Mouse (Mus musculus) thymus, postnatal 4 days (tissue): ENCODE results near the gene Wdr66.

Experiments
- DNase-seq: peaks from one replicate; pipeline ENCODE4 v3.0.0; 2021

The Wdr66 gene

DNA sequence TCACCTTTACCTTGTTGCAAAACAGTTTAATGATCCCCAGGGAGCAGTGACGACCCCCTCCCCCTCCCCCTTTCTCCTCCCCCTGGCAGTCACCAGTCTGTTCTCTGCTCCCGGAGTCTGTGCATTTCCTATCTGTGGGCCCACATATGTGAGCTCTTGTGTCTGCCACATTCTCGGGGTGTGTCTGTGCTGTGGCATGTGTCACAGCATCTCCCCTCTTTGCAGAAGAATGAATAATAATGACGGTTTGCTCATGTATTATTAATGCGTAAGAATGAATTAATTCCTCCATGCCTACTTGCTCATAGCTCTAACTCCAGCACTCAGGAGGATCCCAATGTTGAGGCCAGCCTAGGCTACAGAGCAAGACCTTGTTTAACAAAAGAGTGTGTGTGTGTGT, 21.0 kb downstream of the Wdr66 start:
- DNase-seq, result no peak

DNA sequence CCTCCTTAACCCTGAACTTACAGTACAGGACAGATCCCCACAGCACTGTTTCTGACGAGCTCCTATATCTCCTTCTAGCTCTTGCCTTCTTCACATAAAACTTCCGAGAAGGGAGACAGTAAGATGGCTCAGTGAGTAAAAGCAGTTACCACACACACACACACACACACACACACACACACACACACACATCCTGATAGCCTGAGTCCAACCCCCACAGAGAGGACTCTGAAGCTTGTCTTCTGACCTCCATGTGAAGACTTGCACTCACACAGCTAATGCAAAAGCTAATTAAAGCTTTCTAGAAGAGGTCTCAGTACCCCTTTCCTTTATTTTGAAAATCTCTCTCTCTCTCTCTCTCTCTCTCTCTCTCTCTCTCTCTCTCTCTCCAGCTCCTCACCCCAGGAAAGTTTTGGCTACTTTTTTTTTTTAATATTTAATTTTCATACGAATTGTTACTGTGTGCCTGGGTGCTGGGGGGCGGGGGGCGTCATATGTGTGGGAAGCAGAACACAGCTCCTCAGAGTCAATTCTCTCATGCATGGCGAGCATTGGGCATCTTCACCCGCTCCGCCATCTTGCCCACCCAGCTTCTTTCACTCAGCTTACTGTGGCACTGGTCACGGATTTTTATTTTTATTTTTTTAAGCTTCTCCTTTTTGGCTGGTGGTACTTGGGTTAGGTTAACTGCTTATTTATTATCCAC, 24.9 kb downstream of the Wdr66 start:
- DNase-seq, result no peak

DNA sequence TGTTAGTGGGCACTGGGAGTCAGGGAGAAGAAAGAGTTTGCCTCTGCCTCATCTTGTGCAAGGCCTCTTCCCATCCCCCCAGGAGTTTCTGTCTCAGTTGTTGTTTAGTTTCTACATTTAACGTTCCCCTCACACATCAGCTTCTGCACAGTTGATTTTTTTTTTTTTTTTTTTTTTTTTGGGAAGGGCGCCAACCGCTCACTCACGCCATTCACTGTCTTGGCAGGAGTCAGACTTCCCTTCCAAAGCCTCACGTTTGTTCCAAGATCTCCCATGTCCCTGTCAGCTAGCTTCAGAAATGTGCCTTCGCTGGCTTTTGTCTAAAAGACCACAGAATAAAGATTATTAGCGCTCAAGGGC, 25.4 kb downstream of the Wdr66 start:
- DNase-seq, result no peak

DNA sequence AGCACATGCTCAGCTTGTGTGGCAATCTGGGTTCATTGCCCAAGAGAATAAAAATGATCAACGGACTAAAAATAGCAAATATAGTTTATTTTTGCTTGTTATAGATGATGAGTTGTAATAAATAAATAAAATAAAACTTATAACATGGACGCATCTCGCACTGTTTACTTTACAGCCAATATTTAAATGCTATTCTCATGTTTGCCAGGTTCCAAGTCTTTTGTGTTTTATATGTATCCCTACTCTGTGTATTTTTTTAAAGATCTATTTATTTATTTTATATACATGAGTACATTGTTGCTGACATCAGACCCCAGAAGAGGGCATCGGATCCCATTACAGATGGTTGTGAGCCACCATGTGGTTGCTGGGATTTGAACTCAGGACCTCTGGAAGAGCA, 25.8 kb downstream of the Wdr66 start:
- no peak for DNase-seq

DNA sequence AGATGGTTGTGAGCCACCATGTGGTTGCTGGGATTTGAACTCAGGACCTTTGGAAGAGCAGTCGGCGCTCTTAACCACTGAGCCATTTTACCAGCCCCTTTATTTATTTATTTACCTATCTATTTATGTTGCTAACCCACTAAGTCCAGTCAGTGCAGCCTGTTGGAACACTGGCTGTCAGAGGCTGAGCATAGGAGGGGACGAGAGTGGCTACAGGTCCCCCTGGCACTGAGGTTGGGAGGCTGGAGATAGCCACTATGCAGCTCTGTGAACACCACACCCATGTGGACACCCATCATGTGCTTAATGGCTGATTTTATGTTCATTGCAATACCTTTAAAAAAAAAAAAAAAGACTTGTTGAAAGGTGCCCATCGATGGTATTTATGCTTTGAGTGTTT, 27.3 kb downstream of the Wdr66 start:
- no peak for DNase-seq

DNA sequence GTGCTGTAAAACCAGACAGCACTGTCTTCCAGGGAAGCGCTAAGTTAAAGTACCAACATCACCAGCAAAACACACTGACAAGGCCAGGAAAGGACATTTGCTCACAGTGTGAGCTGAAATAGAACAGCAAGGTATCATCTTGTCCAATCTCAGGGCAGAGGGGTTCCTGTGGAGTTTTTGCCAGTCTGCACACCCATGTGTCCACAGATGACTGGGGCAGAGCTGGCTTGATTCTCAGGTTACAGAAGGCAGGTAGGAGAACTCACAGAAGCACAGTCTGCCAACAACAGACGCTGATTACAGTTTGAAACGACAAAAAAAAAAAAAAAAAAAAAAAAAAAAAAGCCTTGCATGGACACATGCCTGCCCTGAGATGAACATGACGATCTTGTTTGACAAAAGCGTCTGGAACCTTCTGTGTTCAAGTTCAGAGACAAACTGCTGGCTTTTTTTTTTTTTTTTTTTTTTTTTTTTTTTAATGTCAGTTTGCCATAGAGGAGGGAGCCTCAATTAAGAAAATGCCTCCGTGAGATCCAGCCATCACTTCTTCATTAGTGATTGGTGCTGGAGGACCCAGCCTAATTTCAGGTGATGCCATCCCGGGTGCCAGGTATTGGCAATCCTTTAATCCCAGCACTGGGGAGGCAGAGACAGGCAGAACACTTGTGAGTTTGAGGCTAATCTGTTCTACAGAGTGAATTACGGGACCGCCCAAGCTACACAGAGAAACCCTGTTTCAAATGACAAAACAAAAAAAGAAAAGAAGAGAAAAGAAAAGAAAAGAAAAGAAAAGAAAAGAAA, 29.6 kb downstream of the Wdr66 start:
- DNase-seq, result no peak

DNA sequence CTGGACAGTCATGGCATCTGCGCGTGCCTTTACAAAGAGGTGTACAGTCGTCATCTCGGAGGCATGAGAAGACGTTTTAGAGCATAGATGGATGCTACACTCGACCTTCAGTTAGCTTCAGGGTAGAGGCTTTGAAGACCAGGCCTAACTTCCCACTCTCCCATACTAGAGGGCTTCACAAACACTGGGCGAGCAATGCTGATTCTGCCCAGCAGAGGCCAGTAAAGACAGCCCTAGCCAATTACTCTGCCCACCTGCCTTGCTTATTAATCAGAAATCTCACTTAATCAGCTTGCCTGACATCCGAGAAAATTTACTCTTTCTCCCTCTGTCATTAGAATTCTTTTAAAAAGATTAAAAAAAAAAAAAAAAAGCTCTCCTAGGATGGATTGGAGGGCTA, 33.3 kb downstream of the Wdr66 start:
- DNase-seq, result peak; percentile 62

DNA sequence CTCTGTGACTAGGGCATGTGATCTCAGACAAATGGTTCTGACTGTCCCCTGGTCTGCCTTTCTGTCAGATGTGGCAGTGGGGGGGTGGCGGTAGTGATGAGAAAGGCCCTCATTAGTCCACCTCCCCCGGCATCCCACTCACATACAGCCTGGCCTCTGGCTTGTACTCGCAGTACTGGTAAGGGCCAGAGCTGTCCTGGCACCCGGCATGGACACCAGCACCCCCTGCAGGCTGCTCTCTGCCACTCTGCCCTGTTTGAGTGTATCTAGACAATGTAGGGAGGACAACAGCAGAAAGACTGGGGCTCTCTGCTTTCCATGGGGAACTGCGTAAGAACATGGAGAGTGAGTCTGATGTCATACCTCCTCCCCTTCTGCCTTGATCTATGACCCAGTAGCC, 36.2 kb downstream of the Wdr66 start:
- DNase-seq, result peak; percentile 68

DNA sequence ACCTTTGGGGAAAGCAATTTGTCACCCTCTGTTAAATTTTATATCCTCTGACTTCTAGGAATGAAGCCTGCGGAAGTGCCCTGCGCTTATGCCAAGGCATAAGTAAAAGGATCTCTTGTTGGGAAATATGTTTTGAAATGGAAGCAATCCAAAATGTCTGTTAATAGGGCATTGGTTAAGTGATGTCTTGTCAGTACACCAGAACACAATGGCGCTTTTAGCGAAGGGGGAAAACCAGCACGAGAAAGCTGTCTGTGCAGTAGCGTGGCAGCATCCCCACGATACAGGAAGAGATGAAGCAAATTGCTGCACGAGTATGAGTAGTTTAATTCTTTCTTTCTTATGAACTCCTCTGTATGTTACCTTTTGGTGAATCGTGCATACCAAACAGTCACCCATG, 42.8 kb downstream of the Wdr66 start:
- no peak for DNase-seq

DNA sequence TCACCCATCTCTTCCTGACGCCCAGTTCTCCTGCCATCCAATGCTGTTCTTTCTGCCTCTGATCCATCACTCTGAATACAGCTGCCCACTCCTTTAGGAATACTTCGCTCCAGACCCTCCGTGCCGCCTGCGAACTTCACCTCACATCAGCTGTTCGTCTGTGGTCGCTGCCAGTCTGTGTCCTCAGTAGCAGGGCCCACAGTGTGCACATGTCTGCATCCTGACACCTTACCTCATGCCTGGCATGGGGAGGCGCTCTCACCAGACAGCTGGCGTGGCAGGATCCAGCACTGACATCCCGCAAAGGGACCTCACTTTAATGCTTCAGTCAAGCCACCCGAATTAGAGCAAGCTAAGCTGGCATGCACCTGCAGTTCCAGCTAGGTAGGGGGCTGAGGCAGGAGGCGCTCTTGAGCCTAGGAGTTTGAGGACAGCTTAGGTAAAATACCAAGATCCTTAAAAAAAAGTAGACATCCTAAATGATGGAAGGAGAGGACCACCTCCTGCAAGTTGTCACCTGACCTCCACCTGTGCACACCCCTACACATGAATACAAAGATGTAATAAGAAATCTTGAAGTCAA, 44.4 kb downstream of the Wdr66 start:
- DNase-seq, result peak; percentile 81

DNA sequence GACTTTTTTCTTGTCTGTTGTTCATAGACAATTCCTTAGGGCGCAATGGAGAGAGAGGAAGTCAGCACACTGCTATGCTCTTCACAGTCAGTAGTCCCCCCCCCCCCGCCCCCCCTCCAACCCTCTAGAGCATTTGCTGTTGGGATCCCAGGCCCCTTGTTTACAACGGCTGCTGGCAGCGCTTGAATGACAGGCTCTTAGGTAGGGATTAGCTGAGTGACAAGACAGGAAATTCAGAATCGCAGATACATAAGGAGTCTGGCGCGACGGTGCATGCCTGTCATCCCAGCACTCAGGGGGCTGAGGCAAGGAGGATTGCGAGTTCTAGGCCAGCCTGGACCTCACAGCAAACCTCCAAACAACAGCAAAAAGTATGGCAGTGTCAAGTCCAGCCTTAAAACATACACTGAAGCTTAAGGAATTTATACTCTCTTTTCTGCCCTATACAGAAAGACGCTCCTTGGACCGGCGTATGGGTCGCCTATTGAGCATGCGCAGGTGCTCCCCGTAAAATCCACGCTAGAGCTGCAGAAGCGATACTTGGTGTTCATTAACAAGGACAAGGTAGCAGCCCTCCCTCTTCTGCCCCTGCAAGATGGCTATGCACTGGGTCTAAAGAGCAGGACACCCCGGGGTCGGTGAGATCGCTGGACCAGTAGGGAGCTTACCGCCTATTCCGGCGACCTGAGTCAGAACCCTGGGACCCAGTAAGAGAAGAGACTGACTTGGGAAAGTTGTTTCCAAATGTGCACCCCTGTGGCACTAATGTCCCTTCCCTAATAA, 45.3 kb downstream of the Wdr66 start:
- no peak for DNase-seq

DNA sequence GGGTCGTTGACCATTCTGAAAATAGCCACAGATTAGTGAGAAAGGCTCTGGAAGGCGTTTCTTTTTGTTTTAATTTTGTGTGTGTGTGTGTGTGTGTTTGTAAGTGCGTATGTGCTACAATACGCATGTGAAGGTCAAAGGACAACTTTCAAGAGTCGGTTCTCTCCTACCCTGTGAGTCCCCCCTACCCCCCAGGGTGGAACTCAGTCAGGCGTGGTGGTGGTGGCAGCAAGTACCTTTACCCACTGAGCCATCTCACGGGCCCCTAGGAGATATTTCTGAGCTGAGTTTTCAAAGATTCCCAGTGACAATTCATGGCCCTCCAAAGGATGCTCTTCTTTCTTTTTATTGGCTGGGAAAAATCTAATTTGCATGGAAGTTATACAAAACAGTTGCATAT, 45.9 kb downstream of the Wdr66 start:
- no peak for DNase-seq

DNA sequence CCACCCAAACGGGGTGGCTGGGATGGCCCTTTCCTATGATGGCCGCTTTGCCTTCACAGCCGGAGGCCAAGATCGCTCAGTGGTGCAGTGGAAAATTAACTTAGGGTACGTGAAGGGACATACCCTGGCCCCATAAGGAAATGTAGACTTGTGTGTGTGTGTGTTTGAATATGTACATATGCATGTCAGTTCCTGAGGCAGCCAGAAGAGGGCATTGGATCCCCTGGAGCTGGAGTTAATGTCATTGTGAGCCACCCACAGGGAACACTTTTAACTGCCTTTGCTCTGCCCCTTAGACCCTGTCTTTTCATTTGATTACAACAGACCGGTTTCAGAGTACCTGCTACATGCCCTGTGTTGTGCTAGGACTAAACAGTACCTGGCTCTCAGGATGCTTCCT, 46.6 kb downstream of the Wdr66 start:
- DNase-seq, result peak; percentile 67

DNA sequence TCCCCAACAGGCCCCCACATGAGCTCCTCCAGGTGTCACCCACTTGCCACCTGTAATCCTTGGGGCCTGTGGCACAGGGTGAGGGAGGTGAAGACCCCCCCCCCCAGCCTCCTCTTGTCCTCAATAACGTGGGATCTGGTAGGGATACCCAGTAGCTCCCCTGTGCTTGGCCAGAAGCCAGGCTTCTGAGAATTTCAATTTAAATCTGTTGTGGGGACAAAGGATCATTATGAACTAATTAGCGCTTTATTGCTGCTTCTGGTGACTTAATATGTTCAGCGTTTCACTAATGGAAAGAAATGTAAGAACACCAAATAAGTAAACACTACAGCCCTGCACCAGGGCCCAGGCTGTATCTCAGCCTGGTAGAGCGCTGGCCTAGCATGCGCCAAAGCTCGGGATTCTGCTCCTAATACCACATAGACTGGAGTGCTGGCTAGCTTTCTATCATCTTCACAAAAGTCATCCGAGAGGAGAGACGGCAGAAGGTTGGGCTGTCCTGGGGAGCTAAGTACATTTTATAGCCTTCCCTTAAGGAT, 48.7 kb downstream of the Wdr66 start:
- DNase-seq, result no peak

DNA sequence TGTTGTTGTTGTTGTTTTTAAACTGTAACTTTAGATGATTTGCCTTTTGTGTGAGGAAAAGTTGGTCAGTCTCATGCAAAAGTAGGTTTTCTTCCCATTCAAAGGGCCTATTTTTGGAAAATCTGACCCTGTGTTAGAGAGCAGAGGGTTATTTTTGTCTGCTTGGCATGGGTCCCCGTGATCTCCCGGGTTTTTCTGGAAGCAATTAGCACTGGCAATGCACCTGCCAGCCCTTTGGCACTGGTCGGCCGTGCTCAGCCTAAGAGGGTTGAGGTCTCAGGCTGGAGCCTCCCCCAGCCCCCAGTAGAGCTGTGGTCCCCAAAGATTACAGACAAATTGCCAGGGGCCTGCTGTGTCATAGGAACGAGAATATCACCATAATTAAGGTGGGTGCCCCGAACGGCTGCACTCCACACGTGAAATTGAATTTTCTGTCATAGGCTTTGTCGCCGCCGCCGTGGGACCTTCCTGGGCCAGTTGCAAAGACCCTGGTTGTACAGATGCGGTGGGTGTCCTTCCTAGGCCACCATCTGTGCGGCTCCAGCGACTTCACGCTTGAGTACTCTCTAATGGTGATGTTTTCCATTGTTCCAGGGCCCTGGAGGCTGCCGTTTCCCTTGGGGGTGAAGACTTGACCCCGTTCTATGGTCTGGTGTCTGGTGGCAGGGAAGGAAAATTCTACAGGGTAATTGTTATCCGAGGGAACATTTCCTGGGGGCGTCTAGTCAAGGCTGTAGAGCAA, 50.0 kb downstream of the Wdr66 start:
- no peak for DNase-seq

DNA sequence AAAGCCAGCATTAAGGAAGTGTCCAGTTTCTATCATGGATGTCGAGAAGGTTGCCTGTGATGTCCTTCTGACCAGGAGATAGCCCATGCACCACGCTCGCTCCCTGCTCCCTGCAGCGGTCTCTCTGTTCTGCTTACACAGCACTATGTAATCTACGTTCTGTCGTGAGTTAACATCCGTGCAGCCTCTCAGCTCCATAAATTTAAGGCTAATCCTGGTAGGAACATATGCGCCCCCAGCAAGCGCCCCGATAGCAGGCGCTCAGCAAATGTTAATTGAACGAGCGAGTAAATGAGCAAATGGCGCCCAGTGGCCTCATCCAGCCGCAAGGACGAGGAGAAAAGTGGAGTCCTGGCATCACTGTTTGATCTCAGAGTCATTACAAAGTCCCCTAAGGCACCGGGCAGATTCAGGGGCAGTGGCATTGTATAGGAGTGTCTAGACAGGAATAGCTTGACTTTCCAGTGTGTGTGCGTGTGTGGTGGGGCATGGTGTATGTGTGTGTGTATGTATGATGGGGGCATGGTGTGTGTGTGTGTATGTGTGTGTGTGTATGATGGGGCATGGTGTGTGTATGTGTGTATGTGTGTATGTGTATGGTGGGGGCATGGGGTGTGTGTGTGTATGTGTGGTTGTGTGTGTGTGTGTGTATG, 55.9 kb downstream of the Wdr66 start:
- DNase-seq, result no peak

DNA sequence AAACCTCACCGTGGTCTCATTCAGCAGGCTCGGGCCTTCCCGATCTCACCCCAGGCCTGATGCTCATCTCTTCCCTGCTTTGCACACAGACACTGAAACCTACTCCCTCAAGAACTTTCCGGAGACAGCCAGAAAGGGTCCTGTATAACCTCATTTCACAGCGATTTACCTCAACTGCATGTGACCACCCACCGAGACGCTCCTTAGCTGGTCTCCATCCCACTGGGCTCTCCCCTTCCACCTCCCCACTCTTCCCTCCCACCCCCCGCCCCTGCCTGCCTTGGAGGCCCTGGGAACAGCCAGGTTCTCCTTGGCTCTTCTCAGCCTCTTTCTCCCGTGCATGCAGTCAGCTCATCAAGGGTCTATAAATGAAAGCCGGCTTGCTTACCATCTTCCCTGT, 57.9 kb downstream of the Wdr66 start:
- DNase-seq, result no peak

DNA sequence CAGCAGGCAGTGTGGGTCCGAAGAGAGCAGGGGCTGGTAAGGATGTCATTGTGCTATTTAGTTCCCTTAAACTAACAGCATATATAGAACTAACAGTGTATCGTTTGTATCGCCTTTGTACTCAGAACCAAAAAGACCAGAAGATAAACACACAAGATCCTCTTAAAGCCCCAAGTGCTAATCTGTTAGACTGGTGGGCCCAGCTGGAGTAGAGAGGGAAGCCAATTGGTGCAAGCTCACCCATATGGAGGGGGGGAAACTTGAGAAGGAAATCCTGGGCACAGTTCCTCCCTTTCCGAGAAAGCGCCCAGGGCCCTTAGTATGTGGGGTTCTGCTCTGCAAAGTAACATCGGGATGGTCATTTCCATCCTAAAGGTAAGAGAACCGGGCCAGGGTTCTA, 58.3 kb downstream of the Wdr66 start:
- DNase-seq, result no peak

DNA sequence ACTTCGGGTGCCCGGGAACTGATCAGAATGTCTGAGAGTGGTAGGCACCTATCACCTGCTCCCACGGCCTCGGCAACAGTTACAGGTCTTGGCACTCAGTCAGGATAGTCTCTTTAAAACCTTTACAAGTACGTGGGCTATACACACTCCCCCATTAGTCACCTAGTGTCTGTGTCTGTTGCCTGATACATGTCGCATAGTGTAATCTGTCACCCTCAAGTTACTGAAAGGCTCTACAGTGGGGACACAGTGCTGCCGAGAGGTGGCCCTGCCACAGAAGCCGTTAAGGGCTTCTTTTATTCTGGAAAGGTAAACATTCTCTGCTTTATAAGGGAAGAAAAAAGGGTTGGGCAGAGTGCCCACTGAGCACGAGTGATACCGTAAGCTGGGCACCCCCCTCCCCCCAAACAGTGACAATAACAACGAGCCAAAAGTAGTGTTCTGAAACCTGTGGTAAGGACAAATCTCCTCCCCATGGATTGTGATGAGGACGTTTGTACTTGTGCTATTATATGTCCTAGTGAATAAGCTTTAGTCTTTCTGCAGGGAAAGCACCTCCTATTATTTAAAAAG, 61.2 kb downstream of the Wdr66 start:
- DNase-seq, result no peak

DNA sequence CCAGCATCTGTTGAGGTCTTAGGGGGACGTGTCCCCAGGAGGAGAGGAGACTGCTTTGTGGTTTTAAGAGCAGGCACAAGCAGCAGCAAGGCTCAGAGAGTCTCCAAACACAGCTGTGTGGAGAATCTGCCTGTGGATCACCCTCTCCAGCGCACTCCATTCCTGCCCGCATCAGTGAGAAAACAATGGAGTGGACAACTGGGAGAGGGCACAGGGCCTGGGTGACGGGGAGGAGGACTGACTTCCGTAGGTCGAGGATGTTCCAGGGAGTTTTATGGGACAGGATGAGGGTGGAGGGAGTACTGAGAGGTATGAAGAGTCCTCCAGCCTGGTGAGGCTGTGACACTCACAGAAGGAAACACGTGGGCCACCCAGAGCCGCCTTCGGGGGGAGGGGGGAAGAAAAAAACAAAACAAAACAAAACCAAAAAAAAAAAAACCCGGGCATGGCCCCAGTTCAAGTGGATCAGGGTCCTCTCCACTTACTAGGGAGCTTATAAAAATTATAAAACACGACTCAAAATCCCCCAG, 62.0 kb downstream of the Wdr66 start:
- DNase-seq, result peak; percentile 68

DNA sequence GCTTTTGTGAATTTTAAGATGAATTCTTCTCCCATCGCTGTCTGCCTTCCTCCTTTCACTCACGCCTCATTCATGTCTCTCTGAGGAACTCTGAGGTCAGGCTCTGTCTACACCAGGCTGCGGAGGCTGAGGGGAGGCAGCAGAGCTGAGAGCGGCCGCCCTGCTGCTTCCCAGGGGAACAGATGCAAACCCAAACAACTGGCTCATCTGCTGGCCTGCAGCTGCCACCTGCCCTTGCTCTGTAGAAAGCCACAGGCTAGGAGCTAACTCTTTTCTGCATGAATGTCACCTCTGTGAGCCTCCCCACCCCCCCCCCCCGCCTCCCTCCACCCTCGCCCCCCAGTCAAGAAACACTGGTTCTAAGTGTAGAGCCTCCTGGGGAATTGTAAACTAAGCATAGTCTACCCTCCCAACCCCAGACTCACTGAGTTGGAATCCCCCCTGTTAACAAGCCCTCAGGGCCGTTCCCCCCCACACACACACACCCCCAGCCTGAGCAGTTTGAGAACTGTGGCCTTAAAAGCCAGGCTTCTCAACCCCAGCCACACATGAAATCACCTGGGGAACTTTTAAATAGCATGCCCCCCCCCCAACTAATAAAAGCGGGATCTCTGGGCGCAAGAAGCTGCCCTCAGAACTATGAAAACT, 63.4 kb downstream of the Wdr66 start:
- peak; percentile 69 for DNase-seq
